Mouse (Mus musculus) C2C12 (cell line): ENCODE results near the gene Kat2a.

ENCODE experiments used
- CEBPB ChIP-seq: IDR thresholded peaks from one replicate; pipeline ENCODE4 v1.6.1; 2011; ENCODE audit warnings: low read depth, mild to moderate bottlenecking, control low read depth, moderate library complexity
- CTCF ChIP-seq: IDR thresholded peaks from one replicate; pipeline ENCODE4 v1.5.1; 2011; ENCODE audit not compliant: control insufficient read depth, insufficient read depth, insufficient read length
- FOSL1 ChIP-seq: IDR thresholded peaks from one replicate; pipeline ENCODE4 v1.8.0; 2011; ENCODE audit warnings: mild to moderate bottlenecking, low read length; ENCODE audit not compliant: poor library complexity, insufficient read depth, severe bottlenecking
- MAX ChIP-seq: IDR thresholded peaks from one replicate; pipeline ENCODE4 v1.6.1; 2011; ENCODE audit warnings: mild to moderate bottlenecking, control low read depth
- MYOD1 ChIP-seq: IDR thresholded peaks from one replicate; pipeline ENCODE4 v1.6.1; 2011; ENCODE audit warnings: low read depth; ENCODE audit not compliant: control insufficient read depth, insufficient read length
- MYOG ChIP-seq: IDR thresholded peaks from one replicate; pipeline ENCODE4 v1.6.1; 2011; ENCODE audit not compliant: control insufficient read depth, insufficient read length; ENCODE audit errors: extremely low read depth
- USF1 ChIP-seq: IDR thresholded peaks from one replicate; pipeline ENCODE4 v1.6.1; 2011; ENCODE audit warnings: low read depth, mild to moderate bottlenecking, control low read depth, moderate library complexity

- TF ChIP-seq MYOD1: no peak
- no peak for TF ChIP-seq CTCF
- no peak for TF ChIP-seq FOSL1
- no peak for TF ChIP-seq CEBPB
- no peak for TF ChIP-seq USF1
- TF ChIP-seq MAX: no peak
- TF ChIP-seq MYOG: no peak
These were observed 34.8 kb upstream of the Kat2a start for GRCm38 (mm10) chr11:100747114-100747513.
